Mouse (Mus musculus) CH12.LX (cell line): ENCODE measurements around the gene Abhd16a.

ENCODE experiments used
- BHLHE40 ChIP-seq: IDR thresholded peaks from 2 replicates; pipeline ENCODE4 v1.6.1; 2011; ENCODE audit warnings: mild to moderate bottlenecking, low read depth, low read length, improper control_type of control experiment
- CTCF ChIP-seq, 2 experiments: IDR thresholded peaks in 1 of 2; conservative IDR thresholded peaks in 1 of 2; 2 replicates each; pipeline ENCODE4 v1.5.1; 2011 to 2012; ENCODE audit warnings: low read depth in 2 of 2, low read length in 2 of 2, improper control_type of control experiment in 1 of 2, inconsistent platforms in 1 of 2, mild to moderate bottlenecking in 1 of 2, moderate library complexity in 1 of 2
- EP300 ChIP-seq: IDR thresholded peaks from 2 replicates; pipeline ENCODE4 v1.6.1; 2011; ENCODE audit warnings: low read length, improper control_type of control experiment
- JUND ChIP-seq: conservative IDR thresholded peaks from 2 replicates; pipeline ENCODE4 v1.6.1; 2011; ENCODE audit warnings: low read depth, low read length, improper control_type of control experiment
- KAT2A ChIP-seq: IDR thresholded peaks from 2 replicates; pipeline ENCODE4 v1.6.1; 2012; ENCODE audit warnings: low read length, improper control_type of control experiment, inconsistent platforms; ENCODE audit not compliant: insufficient replicate concordance
- MAX ChIP-seq: IDR thresholded peaks from 2 replicates; pipeline ENCODE4 v1.6.1; 2011; ENCODE audit warnings: low read length, improper control_type of control experiment
- NELFE ChIP-seq: IDR thresholded peaks from 2 replicates; pipeline ENCODE4 v1.6.1; 2011; ENCODE audit warnings: low read depth, low read length, improper control_type of control experiment
- POLR2A ChIP-seq: IDR thresholded peaks from 2 replicates; pipeline ENCODE4 v1.6.1; 2011; ENCODE audit warnings: low read depth, mild to moderate bottlenecking, improper control_type of control experiment, low read length
- SIN3A ChIP-seq: IDR thresholded peaks from 2 replicates; pipeline ENCODE4 v1.6.1; 2012; ENCODE audit warnings: low read length, improper control_type of control experiment, inconsistent platforms
- USF1 ChIP-seq: IDR thresholded peaks from 2 replicates; pipeline ENCODE4 v1.6.1; 2014; ENCODE audit warnings: low read depth, mild to moderate bottlenecking, inconsistent platforms, low read length, improper control_type of control experiment
- ZC3H11A ChIP-seq: IDR thresholded peaks from 2 replicates; pipeline ENCODE4 v1.6.1; 2012; ENCODE audit warnings: low read depth, mild to moderate bottlenecking, inconsistent platforms, low read length, improper control_type of control experiment

DNA sequence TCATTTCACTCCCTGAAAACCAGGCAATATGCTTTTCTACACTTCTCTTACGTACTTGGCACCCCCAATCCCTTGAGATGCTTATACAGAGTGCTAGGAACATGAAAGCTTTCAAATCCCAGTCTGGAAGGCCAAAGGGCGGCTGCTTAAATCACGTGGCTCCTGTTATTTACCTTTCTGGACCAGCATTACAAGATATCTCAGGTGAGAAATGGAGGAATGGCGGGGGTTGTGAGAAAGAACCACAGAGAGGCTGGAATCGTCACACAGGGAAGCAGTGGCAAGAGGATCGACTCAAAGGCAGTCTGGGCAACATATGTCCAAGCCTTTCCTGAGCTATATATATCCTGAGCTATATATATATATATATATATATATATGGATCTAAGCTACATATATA, 36.5 kb downstream of the Abhd16a start:
- no peak for TF ChIP-seq SIN3A
- TF ChIP-seq KAT2A: no peak
- TF ChIP-seq BHLHE40: no peak
- no peak for TF ChIP-seq ZC3H11A
- no peak for TF ChIP-seq MAX
- TF ChIP-seq CTCF (conservative IDR thresholded peaks at IDR 0.05 in 1 of 2, IDR thresholded peaks at IDR 0.05 in 1 of 2; ENCODE audit: low read depth in 2 of 2, low read length in 2 of 2): no peak
- no peak for TF ChIP-seq EP300
- TF ChIP-seq POLR2A: no peak
- TF ChIP-seq JUND: no peak
- no peak for TF ChIP-seq USF1
- no peak for TF ChIP-seq NELFE
